Mouse (Mus musculus) ovary, postnatal 36 days (tissue): ENCODE results near the gene Muc15.

ENCODE experiments used
- DNase-seq: peaks from one replicate; pipeline ENCODE4 v3.0.0; 2022; ENCODE audit warnings: low spot score, mixed read lengths

The Muc15 gene

DNA sequence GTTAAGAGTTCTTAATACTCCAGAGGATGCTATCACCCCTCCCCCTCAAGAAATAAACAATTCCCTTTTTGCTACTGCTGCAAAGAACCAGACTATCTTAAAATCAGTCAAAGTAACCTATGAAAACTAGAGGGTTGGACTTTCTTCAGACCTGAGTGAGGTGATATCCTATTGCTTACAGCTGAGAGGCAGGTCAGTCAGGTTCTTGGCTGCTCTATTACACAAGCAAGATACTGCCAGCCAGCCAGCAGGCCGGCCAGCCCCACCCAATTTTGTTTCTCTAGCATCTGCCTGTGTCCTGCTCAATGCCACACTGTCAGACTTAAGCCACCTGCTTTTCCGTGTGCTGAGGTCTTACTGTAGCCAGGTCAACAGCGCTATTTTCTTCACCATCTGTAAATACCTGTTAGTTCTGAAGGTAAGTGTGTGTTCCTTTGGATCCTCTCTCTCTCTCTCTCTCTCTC lies at the start of gene Muc15:
Muc15 (plus strand) TSS at position 51 of the 464 bp plus-strand sequence.
- no peak for DNase-seq

DNA sequence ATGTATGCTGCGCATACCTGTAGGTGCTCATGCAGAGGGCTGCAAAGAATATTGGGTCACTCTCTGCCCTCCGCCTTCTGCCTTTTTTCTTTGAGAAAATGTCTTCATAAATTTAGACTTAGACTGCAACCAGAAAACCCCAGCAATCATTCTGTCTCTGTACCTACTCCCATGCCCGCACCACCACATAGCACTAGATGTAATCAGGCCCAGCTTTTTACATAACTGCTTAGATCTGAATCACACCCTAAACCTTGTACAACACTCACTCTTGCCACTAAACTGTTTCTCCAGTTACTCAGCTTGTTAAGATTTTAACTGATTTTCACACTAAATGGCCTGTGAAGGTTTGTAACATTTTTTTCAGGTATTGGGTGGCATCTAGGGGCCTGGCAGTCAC lies 11.7 kb upstream of the Muc15 start:
- DNase-seq = no peak

DNA sequence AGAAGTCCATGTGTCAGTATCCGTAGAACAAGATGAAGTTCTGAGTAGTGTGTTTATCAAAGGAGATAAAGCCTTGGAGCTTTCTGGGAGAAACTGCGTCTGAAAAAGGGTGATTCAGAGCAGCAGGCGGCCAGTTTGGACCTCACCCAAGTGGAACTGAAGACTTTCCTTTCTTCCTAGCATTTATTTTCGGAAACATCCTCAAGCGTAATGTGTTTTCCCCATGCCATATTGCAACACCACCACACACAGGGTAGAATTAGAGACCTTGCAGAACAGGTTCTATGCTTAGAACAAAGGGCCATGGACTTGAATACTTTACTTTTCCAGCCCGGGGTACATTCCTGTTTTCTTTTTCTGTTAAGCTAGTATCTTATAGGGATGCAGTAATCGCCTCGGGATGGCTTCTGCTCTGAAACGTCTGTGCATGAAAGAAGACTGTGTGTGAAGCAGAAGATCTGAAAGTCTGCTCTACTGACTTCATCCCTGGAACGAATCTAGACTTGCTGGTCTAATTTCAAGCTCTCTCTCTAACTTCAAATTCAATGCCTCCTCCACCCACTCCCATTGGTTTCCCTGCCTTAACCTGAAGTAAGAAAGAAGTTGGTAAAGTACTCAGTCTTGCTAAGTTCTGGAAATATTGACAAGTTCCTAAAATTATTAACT lies 11.0 kb upstream of the Muc15 start:
- DNase-seq = peak; percentile 10

GRCm38 (mm10) chr2:110719051-110719450 lies 2.1 kb upstream of the Muc15 start:
- no peak for DNase-seq

DNA sequence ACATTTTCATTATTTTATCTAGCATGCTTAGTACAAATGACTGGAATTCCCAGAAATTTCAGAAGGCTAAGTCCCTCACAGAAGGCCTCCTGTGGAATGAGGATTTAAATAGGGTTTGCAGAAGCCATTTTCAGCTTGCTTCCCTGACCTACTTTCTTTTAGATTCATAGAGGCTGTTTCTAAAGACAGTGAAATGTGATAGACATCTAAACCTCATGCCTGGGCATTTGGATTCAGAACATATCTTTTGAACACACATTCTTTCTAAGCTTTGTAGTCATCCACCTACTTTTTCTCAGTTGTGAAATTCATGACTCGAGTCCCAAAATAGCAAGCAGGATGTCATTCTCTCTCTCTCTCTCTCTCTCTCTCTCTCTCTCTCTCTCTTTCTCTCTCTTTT lies 1.1 kb downstream of the Muc15 start:
- no peak for DNase-seq

DNA sequence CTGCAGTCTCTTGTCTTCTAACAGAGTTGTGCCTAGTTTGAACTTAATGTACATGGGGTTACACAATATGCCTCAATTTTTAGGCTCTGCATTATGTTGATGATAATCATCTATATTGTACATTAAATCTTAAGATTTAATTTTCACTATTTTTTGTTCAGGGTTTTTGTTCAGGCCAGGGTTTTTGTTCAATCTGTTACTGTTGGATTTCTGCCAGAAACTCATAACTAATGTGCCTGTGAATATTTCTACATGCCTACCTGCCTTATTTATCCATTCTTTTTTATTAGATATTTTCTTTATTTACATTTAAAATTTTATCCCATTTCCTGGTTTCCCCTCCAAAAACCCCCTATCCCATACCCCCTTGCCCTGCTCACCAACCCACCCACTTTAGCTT lies 5.0 kb downstream of the Muc15 start:
- no peak for DNase-seq

- DNase-seq = no peak
Observed at GRCm38 (mm10) chr2:110737236-110737635, 16.1 kb downstream of the Muc15 start.

- DNase-seq = no peak
Observed at GRCm38 (mm10) chr2:110737981-110738380, 16.8 kb downstream of the Muc15 start.

DNA sequence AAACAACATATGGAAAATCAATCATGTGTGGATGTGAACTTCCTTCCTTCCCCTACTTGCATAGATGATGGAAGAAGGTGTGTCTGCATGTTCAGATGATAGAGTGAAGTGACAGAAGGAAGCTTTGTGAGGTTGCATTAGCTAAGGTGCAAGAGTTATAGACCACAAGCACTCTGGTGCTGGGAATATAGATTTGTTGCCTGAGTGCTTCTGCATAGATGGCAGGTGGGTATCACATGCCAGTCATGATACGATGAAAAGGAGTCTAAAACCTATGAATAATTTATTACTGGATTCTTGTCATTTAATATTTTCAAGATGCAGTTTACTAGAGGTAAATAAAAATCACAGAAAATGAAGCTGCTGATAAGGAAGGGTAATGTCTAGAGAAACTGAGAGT lies 18.6 kb downstream of the Muc15 start:
- DNase-seq = no peak

GRCm38 (mm10) chr2:110740493-110740892 lies 19.4 kb downstream of the Muc15 start:
- no peak for DNase-seq

DNA sequence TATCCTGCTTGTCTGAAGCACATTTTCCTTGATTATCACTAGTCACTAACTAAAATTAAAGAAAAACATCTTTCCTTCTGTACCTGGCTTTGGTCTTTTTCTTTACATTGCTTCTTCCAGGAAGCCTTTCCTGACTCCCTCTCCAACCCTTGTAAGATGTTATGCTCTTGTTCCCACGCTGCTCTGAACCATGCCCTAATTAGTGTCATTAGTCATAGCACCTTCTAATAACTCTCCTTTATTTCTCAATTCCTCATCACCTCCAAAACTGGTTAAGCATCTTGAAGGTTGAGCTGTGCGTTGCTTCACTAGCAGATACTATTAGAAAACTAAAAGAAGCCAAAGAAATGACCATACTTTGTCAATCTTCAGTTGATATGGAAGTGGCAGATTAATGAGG lies 36.4 kb downstream of the Muc15 start:
- no peak for DNase-seq

GRCm38 (mm10) chr2:110759434-110759833 lies 38.3 kb downstream of the Muc15 start:
- no peak for DNase-seq

- no peak for DNase-seq
Observed at GRCm38 (mm10) chr2:110787396-110787795, 66.3 kb downstream of the Muc15 start.
